Mouse (Mus musculus): ENCODE measurements around the gene Atad5.
"Not testable (repeated sequence)": the region's sequence is repeated elsewhere in the genome, so short reads cannot be mapped to it uniquely, and the experiment has no call there.

The Atad5 gene

DNA sequence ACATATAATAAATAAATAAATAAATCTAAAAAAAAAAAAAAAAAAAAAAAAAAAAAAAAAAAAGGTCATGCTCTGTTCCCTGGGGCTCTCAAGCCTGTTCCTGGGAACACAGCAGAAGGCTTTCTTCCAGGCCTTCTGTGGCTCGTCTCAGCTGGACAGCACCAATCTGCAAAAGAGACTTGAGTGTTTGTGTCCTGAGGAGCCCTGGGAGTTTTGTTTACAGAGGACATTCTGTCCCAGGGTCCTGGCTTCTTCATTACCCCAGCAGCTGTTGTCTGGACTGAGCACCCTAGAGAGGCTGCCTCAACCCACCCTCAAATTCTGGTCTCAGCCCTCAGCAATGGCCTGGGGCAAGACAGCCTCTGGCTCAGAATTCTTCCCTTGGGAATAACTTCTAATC lies 59.1 kb downstream of the Atad5 start:
- in situ Hi-C loops (cut with MboI, MseI), result no loop called here

DNA sequence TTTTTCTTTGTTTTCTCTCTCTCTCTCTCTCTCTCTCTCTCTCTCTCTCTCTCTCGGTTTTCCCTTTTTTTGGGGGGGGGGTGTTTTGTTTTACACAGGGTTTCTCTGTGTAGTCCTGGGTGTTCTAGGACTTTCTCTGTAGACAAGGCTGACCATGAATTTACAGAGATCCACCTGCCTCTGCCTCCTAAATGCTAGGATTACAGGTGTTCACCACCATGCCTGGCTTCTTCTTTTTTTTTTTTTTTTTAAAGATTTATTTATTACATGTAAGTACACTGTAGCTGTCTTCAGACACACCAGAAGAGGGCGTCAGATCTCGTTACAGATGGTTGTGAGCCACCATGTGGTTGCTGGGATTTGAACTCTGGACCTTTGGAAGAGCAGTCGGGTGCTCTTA lies 59.8 kb downstream of the Atad5 start:
- in situ Hi-C loops (cut with MboI, MseI), result not testable (repeated sequence)

DNA sequence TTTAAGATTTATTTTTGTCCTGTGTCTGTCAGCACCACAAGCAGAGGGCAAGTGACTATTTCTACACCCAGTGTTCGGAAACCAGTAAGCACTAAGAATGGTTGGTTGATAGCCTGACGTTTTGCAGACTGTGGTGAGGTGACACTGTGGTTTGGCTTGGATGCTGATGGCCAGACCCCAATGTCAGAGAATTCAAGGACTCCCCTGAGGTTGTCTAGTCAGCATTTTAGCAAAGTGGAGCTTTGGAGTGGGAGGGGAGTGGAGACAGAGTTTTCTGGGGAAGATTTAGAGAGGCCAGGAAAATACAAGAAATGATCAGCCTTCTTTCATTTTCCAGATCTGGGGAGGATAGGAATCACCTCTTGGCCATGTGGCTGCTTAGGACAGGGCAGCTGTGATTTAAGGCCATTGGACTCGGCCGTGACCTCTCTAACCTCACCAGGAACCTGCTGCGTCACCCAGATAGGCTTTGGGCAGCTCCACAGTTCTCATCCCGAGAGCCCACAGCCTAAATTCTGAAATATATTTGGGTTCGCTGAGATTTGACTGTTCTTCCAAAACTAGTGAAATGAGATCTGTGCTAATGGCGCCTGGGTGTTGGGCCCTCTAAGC lies 60.3 kb downstream of the Atad5 start:
- in situ Hi-C loops (cut with MboI, MseI), result no loop called here

DNA sequence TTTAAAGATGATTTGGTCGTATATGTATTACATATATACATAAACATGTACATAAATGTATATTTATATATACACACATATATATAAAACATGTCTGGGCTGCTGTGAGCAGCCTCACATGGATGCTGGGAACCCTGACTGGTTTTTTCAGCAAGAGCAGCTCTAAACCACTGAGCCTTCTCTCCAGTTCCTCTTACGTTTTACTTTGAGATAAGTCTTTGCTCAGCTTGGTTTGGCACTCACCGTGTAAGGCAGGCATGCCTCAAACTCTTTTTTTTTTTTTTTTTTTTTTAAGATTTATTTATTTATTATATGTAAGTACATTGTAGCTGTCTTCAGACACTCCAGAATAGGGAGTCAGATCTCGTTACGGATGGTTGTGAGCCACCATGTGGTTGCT lies 61.4 kb downstream of the Atad5 start:
- in situ Hi-C loops (cut with MboI, MseI), result no loop called here

DNA sequence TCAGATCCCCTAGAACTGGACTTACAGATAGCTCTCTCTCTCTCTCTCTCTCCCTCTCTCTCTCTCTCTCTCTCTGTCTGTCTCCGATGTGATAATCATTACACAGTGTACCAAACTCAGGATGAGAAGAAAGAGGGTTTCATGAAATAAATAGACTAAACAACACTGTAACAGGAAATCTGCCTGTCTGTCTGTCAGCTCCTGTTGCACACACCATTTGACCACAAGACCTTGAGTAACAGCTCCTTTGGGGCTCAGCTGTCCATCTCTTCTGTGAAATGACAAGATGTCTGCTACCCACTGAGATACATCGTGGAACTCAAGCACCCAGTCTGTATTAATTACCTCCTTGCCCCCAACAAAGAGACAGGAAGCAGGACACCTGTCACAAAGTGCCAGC lies 62.3 kb downstream of the Atad5 start:
- in situ Hi-C loops (cut with MboI, MseI), result no loop called here

DNA sequence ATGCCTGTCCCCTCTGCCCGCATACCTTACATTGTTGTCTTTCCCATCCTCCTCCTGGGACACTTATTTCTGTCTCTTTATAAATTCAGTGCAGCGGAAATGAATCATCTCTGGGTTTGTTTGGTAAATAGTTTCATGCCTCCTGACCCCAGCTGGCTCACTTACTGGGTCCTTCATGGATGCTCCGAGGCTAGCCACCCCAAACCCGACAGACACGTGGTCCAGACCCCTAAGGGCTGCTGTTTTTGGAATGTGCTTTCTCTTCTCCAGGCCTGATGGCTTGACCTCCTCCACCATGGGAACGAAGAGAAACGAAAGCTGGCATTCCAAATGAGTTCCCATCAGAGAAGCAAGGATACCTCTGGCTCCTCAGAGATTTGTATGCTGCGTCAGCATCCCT lies 63.2 kb downstream of the Atad5 start:
- in situ Hi-C loops (cut with MboI, MseI), result no loop called here

DNA sequence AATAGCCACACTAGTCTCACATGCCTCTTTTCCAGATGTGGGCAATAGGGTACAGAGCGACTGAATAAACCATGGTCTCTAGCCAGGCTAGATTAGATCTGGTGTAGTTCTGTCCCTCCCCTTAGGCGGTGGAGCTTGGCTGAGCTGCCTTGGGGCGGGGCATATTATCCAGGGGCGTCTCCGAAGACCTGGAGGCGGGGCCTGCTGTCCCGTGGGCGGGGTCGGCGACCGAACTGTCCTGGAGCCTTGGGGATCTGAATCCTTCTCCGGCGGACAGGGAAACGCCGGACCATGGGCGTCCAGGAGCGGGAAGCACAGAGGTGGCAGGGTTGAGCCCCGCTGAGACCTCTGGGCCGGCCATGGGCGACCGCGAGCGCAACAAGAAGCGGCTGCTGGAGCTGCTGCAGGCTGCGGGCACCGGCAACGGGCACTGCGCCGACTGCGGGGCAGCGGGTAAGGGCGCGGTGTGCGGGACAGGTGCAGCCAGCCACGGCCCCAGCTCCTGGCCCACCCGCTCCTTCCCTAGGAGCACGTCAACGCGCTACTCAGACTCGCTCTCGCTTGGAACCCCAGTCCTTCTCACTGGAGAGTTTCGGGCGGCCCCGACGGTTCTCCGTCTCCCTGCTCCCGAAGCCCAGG lies 64.8 kb downstream of the Atad5 start, which contains the start of gene Adap2:
Gene Adap2, plus strand, starts transcription at position 249 of the 639 bp plus-strand sequence.
- in situ Hi-C loops (cut with MboI, MseI), result no loop called here

DNA sequence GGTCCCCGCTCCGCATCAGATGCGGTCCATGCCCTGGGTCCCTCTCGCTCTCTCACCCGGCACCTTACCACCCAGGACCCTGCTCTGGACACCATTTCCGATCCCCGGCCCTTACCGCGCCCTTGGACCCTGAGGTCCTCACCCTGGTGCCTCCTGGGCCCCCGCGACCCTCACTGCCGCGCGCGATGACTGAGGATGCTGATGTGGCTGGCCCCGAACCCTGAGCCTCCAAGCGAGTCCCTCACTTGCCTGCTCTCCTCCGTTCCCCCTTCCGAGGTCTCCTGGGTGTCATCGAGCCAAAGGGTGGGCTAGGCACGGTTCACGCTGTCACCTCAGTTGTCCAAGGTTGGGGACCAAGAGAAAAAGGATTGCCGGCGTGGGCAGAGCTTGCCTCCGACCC lies 65.3 kb downstream of the Atad5 start:
- in situ Hi-C loops (cut with MboI, MseI), result no loop called here

DNA sequence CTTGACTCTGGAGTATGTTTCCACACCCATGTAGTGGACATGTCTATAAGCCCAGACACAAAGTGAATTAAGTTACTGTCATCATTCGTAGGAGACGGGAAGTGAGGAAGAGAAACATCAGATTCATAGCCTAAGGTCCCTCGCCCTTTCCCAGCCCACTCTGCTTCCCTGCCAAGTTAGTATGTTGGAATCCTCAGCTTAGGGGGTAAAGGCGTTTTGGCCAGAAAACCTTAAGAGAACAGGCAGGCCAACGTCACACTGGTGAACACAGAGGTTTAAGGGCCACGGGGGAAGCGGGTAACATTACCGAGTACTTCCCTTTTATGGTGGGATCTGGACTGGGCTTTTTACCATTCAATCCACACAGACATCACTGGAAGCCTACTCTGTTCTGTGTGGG lies 66.3 kb downstream of the Atad5 start:
- in situ Hi-C loops (cut with MboI, MseI), result no loop called here

DNA sequence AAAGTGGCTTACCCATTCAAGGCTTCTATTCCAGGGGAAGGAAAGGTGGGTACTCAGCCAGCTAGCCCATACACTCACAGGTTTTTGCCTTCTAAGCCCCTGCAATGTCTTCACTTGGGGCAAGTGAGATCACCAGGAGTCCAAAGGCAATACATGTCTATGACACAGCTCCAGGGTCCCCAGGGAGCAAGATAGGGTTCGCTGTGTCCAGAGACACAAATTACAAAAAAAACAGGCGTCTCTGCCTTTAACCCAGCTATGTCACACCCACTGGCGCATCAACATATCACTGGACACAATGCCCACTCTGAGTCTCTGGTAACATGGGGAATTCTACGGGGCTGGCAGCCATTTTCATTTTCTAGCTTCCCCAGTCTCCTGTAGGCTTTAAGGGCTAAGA lies 66.8 kb downstream of the Atad5 start:
- in situ Hi-C loops (cut with MboI, MseI), result no loop called here

DNA sequence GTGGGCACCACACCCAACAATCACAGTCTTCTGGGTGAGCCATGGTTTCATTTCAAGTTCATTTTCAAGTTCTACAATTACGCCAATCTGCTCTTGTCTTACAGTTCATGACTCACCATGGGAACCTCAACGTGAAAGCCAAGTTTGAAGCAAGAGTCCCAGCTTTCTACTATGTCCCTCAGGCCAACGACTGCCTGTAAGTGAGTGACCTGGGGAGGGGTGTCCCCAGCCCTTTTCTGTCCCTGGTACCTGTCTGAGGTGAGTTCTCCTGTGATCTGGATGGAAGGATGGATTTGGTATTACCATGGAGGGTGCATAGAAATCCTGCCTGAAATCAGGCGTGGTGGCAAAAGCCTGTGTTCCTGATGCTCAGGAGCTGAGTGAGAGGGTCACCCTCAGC lies 67.6 kb downstream of the Atad5 start:
- in situ Hi-C loops (cut with MboI, MseI), result no loop called here

DNA sequence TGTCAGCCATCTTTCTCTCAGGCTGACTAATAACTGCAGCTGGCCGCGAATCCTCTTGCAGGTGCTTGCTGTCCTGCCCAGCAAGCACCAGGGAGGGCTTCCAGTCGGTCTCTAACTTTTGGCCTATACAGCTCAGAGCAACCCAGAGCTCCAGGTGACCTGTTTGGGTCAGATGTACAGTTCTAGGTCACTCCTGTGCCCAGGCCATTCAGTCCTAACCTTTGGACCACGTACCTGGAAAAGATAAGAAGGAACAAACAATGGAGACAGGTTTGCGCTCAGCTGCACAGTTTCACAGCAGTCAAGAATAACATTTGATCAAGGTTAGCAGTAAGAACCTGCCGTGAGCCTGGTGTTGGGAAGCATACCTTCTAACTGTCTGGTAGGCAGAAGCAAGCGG lies 69.8 kb downstream of the Atad5 start:
- in situ Hi-C loops (cut with MboI, MseI), result no loop called here

DNA sequence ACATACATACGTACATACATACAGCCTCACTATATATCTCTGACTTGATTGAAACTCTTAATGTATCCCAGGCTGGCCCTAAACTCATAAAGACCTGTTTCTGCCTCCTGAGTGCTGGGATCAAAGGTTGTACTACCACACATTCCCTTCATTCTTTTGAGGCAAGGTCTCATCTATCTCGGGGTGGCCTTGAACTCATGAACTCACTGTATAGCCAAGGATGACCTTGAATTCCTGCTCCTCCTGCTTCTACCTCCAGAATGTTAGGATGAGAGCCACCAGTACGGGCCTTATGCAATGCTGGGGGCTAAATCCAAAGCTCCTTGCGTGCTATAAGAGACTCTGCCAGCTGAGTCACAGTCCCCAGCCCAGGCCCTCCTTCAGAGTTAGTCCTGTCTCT lies 71.8 kb downstream of the Atad5 start:
- in situ Hi-C loops (cut with MboI, MseI), result no loop called here

DNA sequence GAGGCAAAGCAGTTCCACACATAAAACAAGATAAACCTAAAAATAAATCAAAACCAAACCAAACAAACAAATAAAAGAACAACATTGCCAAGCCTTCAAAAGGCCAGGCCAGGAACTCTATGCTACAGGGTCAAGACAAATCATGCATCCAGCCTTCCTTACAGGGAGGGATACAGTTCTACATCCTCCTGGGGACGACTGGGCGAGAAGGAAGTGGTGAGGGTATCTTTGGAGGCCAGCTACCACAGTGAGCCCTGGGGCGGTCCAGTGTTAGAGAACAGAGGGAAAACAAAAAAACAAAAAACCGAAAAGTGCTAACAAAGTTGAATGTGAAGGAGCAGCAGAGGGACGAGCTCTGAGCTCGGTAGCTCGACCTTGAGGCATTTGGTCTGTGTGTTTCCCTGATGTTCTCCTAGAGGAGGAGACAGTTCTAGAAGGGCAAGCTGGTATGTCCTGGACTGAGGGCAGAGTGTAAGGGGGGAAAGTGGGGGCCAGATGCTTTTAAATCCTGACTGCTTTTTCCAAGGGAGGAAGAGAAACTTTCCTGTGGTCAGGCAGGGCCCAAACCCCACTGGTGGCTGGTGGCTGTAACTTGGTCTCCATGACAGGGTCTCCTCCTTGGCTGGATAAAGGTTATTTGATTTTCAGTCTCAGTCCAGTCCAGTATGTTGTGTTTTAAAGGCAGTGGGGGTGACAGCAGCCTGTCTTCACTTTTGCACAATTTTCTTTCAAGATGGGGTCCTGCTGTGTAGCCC lies 74.3 kb downstream of the Atad5 start:
- in situ Hi-C loops (cut with MboI, MseI), result no loop called here

DNA sequence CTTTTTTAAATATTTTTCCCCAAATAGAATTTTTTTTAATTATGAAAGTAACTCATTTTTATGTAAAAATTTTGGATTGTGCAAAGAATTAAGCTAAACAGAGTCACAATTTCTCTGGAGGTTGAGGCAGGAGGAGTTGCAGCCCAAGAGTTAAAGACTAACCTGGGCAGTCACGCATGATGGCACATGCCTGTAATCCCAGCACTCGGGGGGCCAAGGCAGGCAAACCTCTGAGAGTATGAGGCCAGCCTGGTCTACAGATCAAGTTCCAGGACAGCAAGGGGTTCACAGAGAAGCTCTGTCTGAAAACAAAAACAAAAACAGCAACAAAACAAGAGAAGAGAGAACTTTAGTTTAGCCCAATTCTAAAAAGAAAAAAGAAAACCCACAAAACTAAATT lies 75.0 kb downstream of the Atad5 start:
- in situ Hi-C loops (cut with MboI, MseI), result no loop called here

DNA sequence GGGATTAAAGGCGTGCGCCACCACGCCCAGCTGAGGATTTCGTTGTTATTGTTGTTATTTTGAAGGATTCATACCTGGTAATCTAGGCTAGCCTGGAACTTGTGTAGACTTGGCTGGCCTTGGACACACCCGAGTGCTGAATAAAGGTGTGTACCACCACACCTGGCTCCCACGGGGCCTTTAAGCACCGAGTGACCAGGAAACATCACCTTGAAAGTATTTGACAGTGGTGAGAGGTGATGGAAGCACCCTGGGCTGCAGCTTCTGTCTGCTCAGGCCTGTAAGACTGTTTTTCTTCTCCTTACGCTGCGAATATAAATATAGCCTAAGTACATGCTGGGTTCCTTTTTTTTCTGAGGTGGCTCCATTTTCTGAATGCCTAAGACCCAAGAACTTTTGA lies 78.9 kb downstream of the Atad5 start:
- in situ Hi-C loops (cut with MboI, MseI), result no loop called here

DNA sequence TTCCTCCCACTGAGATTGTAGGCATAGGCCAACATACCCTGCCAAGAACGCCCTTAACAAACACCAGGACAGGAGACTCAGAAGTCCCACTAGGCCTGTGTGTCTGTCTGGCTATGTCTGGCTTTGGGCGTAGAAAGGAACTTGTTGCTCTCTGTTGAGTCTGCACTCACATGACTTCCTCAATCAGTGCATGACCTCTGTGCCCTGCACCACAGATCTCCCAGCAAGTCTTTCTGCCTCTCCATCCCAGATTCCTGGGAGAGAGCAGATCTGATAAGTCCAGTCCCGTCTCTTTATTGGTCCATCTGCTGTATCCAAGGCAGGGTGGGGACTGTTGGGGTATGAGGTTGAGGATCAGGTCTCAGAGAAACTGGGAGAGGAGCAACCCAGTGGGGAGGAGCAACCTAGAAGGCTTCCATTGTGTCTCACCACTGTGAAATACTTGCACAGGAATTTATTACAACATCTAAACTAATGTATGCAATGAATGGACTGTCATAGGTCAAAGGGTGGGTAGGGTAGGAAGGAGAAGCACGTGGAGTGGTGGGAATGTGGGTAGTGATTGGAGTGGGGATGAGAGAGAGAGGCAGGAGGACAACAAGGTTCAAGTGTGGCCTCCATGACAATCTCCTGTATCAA lies 79.5 kb downstream of the Atad5 start:
- in situ Hi-C loops (cut with MboI, MseI), result no loop called here

DNA sequence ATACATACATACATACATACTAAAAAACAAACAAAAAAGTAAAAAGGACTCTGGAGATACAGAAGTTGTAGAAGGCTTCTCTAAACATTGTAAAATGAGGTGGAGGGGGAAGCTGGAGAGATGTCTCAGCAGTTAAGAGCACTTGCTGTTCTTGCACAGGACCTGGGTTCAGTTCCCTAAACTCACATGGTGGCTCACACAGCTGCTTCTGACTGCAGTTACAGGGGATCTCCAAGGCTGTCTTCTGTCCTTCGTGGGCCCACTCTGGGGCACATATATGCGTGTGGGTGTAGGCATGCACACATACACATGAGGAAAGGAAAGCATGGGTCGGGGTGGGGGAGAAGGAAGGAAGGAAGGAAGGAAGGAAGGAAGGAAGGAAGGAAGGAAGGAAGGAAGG lies 80.4 kb downstream of the Atad5 start:
- in situ Hi-C loops (cut with MboI, MseI), result no loop called here

DNA sequence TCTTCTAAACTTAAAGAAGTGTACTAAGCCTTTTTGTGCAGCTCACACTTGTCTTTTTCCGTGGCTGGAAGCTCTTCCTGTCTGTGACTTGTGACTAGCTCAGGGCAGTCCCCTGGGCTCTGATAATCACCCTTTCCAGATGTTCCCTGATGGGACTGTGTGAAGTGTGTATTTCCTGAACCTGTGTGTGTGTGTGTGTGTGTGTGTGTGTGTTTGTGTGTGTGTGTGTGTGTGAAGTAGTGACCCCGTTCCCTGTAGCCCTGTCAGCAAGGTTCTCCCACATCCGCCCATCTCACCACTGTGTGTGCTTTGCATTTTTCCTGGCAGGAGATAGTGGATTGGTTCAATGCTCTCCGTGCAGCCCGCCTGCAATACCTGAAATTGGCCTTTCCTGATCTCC lies 81.2 kb downstream of the Atad5 start:
- in situ Hi-C loops (cut with MboI, MseI), result no loop called here

DNA sequence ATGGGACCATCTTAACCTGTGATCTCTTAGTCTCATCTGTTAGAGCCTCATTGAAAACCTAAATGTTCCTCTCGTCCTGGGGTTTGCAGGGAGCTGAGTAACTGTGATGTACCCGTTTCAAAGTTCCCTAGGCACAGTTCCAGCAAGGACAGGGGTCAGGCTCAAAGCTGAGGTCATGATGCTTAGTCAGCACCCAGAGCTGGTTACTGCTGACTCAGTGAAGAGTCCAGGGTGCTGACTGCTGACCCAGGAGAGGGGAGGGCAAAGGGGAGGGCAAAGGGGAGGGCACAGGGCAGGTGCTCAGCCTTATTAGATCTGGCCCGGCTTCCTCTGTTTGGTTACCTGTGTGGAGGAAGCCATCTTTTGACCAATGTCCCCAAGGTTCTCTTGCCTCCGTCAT lies 82.7 kb downstream of the Atad5 start:
- in situ Hi-C loops (cut with MboI, MseI), result no loop called here

DNA sequence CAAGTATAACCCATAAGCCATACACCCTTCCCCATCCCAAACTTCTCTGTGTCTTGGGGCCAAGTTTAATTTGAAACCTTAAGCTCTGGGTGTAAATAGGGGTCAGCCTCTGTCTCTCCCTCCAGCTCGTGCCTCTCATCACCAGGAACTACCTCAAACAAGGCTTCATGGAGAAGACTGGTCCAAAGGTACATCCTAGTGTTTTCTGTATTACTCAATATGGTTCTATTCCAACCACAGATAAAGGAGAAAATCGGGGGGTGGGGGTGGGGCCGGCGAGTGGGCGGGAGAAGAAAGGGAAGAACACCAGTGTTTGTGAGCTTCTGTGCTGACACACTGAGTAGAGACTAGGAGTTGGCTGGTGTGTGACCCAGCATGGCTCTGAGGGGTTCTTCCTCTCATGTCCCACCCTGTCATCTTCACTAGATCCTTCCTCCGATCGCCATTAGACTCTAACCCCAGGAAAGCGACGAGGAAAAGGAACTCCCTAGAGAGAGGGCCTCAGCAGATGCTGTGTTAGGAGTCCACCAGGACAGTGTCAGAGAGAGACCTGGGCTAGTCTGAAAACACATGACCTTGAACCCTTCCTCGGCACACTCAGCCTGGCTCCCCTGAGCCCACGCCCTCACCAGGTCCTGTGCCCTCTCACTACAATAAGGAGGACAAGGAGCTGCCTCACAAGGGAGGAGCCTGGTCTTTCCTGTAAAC lies 84.9 kb downstream of the Atad5 start:
- in situ Hi-C loops (cut with MboI, MseI), result no loop called here
